In the genomic region with DNA sequence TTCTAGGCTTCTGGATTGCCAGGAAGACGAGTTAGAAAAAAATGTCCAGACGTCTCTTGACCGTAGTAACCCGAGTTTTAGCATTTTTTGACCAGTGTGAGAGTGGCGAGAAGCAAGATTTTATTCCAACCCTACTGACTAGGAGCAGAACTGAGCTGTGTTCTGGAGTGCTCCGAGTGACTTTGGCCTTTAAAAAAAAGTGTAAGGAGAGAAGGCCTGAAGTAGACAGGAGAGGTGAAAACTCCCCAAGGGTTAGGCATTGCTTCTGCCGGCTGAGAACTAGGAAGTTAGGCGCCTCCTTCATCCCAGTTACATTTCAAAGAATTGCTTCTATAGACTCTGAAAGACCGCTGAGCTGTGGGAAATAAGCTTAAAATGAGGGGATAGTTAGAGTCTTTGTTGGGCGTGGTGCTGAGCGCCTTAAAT, we compare ENCODE assay signal across 8 mouse cellular contexts. TPM values are rescaled to one million over a fixed set of nuclear protein-coding genes. Genes with fewer than 3 reads are reported as not detected.
DNase-seq lines count a peak whose midpoint lies in the region; ATAC-seq and TF ChIP-seq lines count a peak whose summit lies in the region.

No protein-coding gene starts in this region.

- WGBS in lung, embryonic 14.5 days: under 1% methylated on average over 11 of the region's 11 CpGs
- under 1% methylated on average over 11 of the region's 11 CpGs for WGBS in forebrain, postnatal 0 days
- WGBS in liver, embryonic 14.5 days (ENCODE audit: insufficient replicate concordance): under 1% methylated on average over 11 of the region's 11 CpGs

- peak overlapping the region; percentile 94 for H3K9ac ChIP-seq in lung, embryonic 14.5 days
- peak overlapping the region; percentile 98 for H3K9ac ChIP-seq in forebrain, postnatal 0 days
- H3K9ac ChIP-seq in liver, embryonic 14.5 days (replicated peaks): peak overlapping the region; percentile 92

- H3K4me3 ChIP-seq in lung, embryonic 14.5 days (ENCODE audit: low read depth, low read length): peak overlapping the region; percentile 75
- peak overlapping the region; percentile 93 for H3K4me3 ChIP-seq in forebrain, postnatal 0 days (ENCODE audit: low read depth, low read length)
- H3K4me3 ChIP-seq in liver, embryonic 14.5 days (ENCODE audit: insufficient read depth in 1 of 2, low read depth in 2 of 2, low read length in 2 of 2): peak overlapping the region; percentile 77 to 90

- peak overlapping the region; percentile 97 for H3K27ac ChIP-seq in lung, embryonic 14.5 days (ENCODE audit: low read depth)
- peak overlapping the region; percentile 96 for H3K27ac ChIP-seq in forebrain, postnatal 0 days (ENCODE audit: low read depth, low read length)
- peak overlapping the region; percentile 69 for H3K27ac ChIP-seq in liver, embryonic 14.5 days

- H3K9me3 ChIP-seq in lung, embryonic 14.5 days (ENCODE audit: low read depth, low read length): no peaks in the 10 kb centered on the region
- no peaks in the 10 kb centered on the region for H3K9me3 ChIP-seq in forebrain, postnatal 0 days (ENCODE audit: low read length)
- H3K9me3 ChIP-seq in liver, embryonic 14.5 days (ENCODE audit: control insufficient read depth, low read length): no peaks in the 10 kb centered on the region

- intact Hi-C loops in left cerebral cortex, postnatal 25 days (cut with DNase I): loop anchor here (5.0 to 10.0 kb wide), 4 partner anchors 122 to 552 kb away; a partner anchor contains a TSS

- no peaks in the 10 kb centered on the region for H3K4me1 ChIP-seq in lung, embryonic 14.5 days (ENCODE audit: insufficient read depth)
- H3K4me1 ChIP-seq in forebrain, postnatal 0 days (ENCODE audit: insufficient read depth): peaks cover 6% of the 10 kb centered on the region; the same call in 1 of the 2 replicates
- H3K4me1 ChIP-seq in liver, embryonic 14.5 days (replicated peaks; ENCODE audit: control insufficient read depth in 2 of 2, insufficient read depth in 2 of 2, low read length in 1 of 2): peaks cover 8 to 19% of the 10 kb centered on the region in 2 experiments

- no peak for TF ChIP-seq POLR2A in brain, embryonic 14.5 days (IDR thresholded peaks at IDR 0.05; ENCODE audit: borderline replicate concordance, extremely low read depth, insufficient read depth, insufficient read length, poor library complexity, severe bottlenecking)

- no peaks in the 10 kb centered on the region for H3K36me3 ChIP-seq in lung, embryonic 14.5 days (ENCODE audit: insufficient read depth)
- no peaks in the 10 kb centered on the region for H3K36me3 ChIP-seq in forebrain, postnatal 0 days (ENCODE audit: insufficient read depth)
- no peaks in the 10 kb centered on the region for H3K36me3 ChIP-seq in liver, embryonic 14.5 days (replicated peaks; ENCODE audit: control insufficient read depth, insufficient read depth, low read depth)

- no peaks in the 10 kb centered on the region for H3K27me3 ChIP-seq in lung, embryonic 14.5 days (ENCODE audit: insufficient read depth, low read length)
- no peaks in the 10 kb centered on the region for H3K27me3 ChIP-seq in forebrain, postnatal 0 days (ENCODE audit: insufficient read depth, low read length)
- H3K27me3 ChIP-seq in liver, embryonic 14.5 days (ENCODE audit: control insufficient read depth, insufficient read depth, low read length): no peaks in the 10 kb centered on the region

- no peak for ATAC-seq in lung, embryonic 14.5 days (ENCODE audit: insufficient read depth)
- ATAC-seq in forebrain, postnatal 0 days: no peak
- no peak for ATAC-seq in liver, embryonic 14.5 days (ENCODE audit: insufficient read depth)

- H3K4me2 ChIP-seq in lung, embryonic 14.5 days: peak overlapping the region; percentile 69
- H3K4me2 ChIP-seq in forebrain, postnatal 0 days (ENCODE audit: low read depth): peak overlapping the region; percentile 77
- H3K4me2 ChIP-seq in liver, embryonic 14.5 days (ENCODE audit: low read depth): peak overlapping the region; percentile 97

- no peak for TF ChIP-seq CTCF in lung, embryonic 14.5 days (IDR thresholded peaks at IDR 0.05; ENCODE audit: low read depth)
- no peak for TF ChIP-seq CTCF in brain, embryonic 14.5 days (IDR thresholded peaks at IDR 0.05; ENCODE audit: borderline replicate concordance, extremely low read depth, insufficient read depth, insufficient read length)
- TF ChIP-seq CTCF in forebrain, postnatal 0 days (IDR thresholded peaks at IDR 0.05; ENCODE audit: low read depth): no peak
- no peak for TF ChIP-seq CTCF in liver, embryonic 14.5 days (IDR thresholded peaks at IDR 0.05; ENCODE audit: low read depth)

- TF ChIP-seq EP300 in liver, embryonic 14.5 days (IDR thresholded peaks at IDR 0.05; ENCODE audit: low read depth): no peak

- peak; percentile 37 for DNase-seq in lung, embryonic 14.5 days
- DNase-seq in lung, postnatal 4 days: no peak
- peak; percentile 52 for DNase-seq in brain, embryonic 14.5 days (ENCODE audit: low read depth)
- DNase-seq in forebrain, postnatal 0 days: no peak
- peak in 1 of 3 experiments; percentile 23 for DNase-seq in liver, embryonic 14.5 days (ENCODE audit: low read depth in 3 of 3, low spot score in 3 of 3)
- peak; percentile 2 for DNase-seq in telencephalon, adult 2 months (ENCODE audit: low read depth, low spot score)
- no peak for DNase-seq in left cerebral cortex, postnatal 25 days (ENCODE audit: low spot score in 2 of 2)
- no peak for DNase-seq in urinary bladder, postnatal 10 days (ENCODE audit: low spot score)

RNA-seq across cellular contexts. Expression of a gene that starts 0.9 kb away (rescaled TPM):
- 45.5 and 49.0 TPM in 2 replicates for polyA plus RNA-seq in lung, embryonic 14.5 days (2014; fragmentation: Nextera tagmentation; extraction: Ambion mirVana)
- polyA plus RNA-seq in brain, embryonic 14.5 days (2012; rRNA removed): 9.3 and 11.1 TPM in 2 replicates
- total RNA-seq in forebrain, postnatal 0 days (2014; rRNA removed): 13.6 and 20.9 TPM in 2 replicates
- polyA plus RNA-seq in forebrain, postnatal 0 days (2015; fragmentation: Nextera tagmentation; extraction: Ambion mirVana): 14.0 and 14.6 TPM in 2 replicates
- 7.6 and 11.1 TPM in 2 replicates for polyA plus RNA-seq in liver, embryonic 14.5 days (2012; rRNA removed)
- polyA plus RNA-seq in liver, embryonic 14.5 days (2014; fragmentation: Nextera tagmentation; extraction: Ambion mirVana): 23.0 and 26.4 TPM in 2 replicates
- 10 to 100 TPM; 13.6 to 14.9 TPM for total RNA-seq in left cerebral cortex, postnatal 25 days (2021)

RNA-seq across cellular contexts. Expression of a gene that starts 49.7 kb away (rescaled TPM):
- 0.53 and 2.7 TPM in 2 replicates for polyA plus RNA-seq in lung, embryonic 14.5 days (2014; fragmentation: Nextera tagmentation; extraction: Ambion mirVana)
- polyA plus RNA-seq in brain, embryonic 14.5 days (2012; rRNA removed): 0.85 and 0.88 TPM in 2 replicates
- 1.5 and 1.8 TPM in 2 replicates for total RNA-seq in forebrain, postnatal 0 days (2014; rRNA removed)
- 0.52 and 0.57 TPM in 2 replicates for polyA plus RNA-seq in forebrain, postnatal 0 days (2015; fragmentation: Nextera tagmentation; extraction: Ambion mirVana)
- 0.04 and 0.08 TPM in 2 replicates for polyA plus RNA-seq in liver, embryonic 14.5 days (2012; rRNA removed)
- polyA plus RNA-seq in liver, embryonic 14.5 days (2014; fragmentation: Nextera tagmentation; extraction: Ambion mirVana): 0.11 TPM in 1 of 2 replicates, not detected in the other
- total RNA-seq in left cerebral cortex, postnatal 25 days (2021): 1 to 10 TPM in 1 of 2 experiments, under 1 TPM in 1; 0.96 to 2.4 TPM

RNA-seq across cellular contexts. Expression of a gene that starts 50.3 kb away (rescaled TPM):
- 0.20 TPM in 1 of 2 replicates, not detected in the other for polyA plus RNA-seq in lung, embryonic 14.5 days (2014; fragmentation: Nextera tagmentation; extraction: Ambion mirVana)
- polyA plus RNA-seq in brain, embryonic 14.5 days (2012; rRNA removed): not detected in 2 replicates
- total RNA-seq in forebrain, postnatal 0 days (2014; rRNA removed): not detected in 2 replicates
- polyA plus RNA-seq in forebrain, postnatal 0 days (2015; fragmentation: Nextera tagmentation; extraction: Ambion mirVana): not detected in 2 replicates
- polyA plus RNA-seq in liver, embryonic 14.5 days (2012; rRNA removed): not detected in 2 replicates
- polyA plus RNA-seq in liver, embryonic 14.5 days (2014; fragmentation: Nextera tagmentation; extraction: Ambion mirVana): not detected in 2 replicates
- not detected for total RNA-seq in left cerebral cortex, postnatal 25 days (2021)

Comparison
In these comparisons a context has a peak if more than half of its experiments do, and no peak if none do; other contexts are left out.
1. DNase-seq: peak in lung, embryonic 14.5 days (single experiment), brain, embryonic 14.5 days (single experiment) and telencephalon, adult 2 months (single experiment); none in lung, postnatal 4 days (0 of 2), forebrain, postnatal 0 days (single experiment), left cerebral cortex, postnatal 25 days (0 of 2) and urinary bladder, postnatal 10 days (single experiment).
2. Peak in every context shown above with its lines, with median percentiles within 50 percentile points of each other: H3K27ac ChIP-seq, H3K4me2 ChIP-seq, H3K4me3 ChIP-seq and H3K9ac ChIP-seq.